Mouse (Mus musculus): ENCODE data around the gene Ndufa9. TPM values are rescaled to one million over a fixed set of nuclear protein-coding genes. Genes with fewer than 3 reads are reported as not detected.
A peak's percentile ranks its signal among the peaks of the same experiment; 100 is the strongest.

The Ndufa9 gene
- polyA plus RNA-seq (2015; fragmentation: Nextera tagmentation; extraction: Ambion mirVana), result 231 and 242 TPM in 2 replicates

DNA sequence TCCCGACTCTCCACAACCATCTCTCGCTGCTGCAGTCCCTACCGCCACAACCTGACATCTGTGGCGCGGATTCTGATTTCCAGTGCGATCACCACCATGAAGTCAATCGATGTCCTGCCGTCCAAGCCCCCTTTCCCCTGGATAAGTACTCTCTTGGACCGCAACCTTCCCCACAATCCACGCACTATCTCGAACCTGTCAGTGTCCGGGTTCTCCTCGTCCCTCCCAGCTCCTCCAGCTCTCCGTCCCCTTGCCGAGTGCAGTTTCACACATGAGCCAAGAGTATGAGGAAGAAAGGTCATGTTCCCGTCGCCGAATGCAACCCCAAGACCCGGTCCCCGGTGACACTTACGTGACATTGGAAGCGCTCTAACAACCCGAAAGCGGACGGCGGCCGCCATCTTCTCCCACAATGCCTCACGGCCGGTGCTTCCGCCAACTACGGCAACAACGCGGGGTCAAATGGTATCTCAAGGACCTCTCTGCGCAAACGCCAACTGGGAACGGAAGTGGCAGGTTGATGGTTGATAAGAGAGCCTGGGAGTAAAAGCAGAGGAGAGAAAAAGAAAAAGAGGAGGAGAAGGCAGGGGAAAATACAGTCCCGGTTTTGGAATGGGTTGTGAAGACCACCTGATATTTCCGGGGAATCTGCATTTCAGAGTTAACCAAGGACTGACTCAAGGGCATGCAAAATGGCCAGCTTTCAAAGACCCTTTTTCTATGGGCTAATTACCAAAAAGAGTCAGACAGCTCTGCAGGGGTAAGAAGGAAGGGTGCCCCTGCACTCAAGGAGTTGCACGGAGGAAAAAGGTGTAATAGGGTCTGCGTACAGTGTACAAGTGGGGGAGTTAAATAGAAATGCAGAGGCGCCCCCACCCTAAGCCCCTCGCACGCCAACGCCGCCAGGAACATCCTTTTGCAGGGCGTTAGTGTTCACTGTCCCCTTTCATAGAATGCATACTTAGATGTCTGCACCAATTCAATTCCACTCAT lies at the start of gene Ndufa9:
TSS of gene Ndufa9 (minus strand) at position 425 of the 993 bp plus-strand sequence.
- peaks cover 6% of the 10 kb centered on the region for H3K36me3 ChIP-seq
- H3K9ac ChIP-seq, result peak within 1 kb of the TSS; percentile 84
- 0 out of 2 replicates have a peak, but pooled peaks cover 6% of the 10 kb centered on the region for H3K27me3 ChIP-seq
- 7% methylated on average over 46 of the region's 46 CpGs for WGBS
- H3K4me2 ChIP-seq, result peak within 1 kb of the TSS; percentile 84
- peak; percentile 94 for ATAC-seq (replicated peaks; ENCODE audit: low FRiP score)
- peak within 1 kb of the TSS; percentile 23; the same call in 1 of the 2 replicates for H3K27ac ChIP-seq
- H3K9me3 ChIP-seq (replicated peaks), result no peaks in the 10 kb centered on the region
- peaks cover 15% of the 10 kb centered on the region for H3K4me1 ChIP-seq
- H3K4me3 ChIP-seq (replicated peaks), result peak within 1 kb of the TSS; percentile 81

DNA sequence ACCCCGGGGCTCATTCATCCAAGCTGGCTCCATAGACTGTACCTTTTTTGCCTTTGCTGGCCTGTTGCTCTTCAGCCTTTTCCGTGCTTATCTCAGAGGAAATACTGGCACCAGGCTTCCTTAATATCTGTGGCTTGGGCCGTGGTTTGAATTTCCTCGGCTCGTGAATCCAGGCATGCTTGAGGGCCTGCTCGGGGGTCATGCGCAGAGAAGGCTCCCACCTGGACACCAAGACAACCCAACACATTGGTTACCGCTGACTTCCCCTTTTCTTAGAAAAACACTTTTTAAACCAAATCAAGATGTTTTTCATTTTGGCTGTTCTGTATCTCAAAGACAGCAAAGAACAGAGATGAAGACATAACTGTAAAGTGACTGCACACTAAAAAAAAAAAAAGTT lies 28.2 kb upstream of the Ndufa9 start:
- 0 out of 2 replicates have a peak, but pooled peaks cover 2% of the 10 kb centered on the region for H3K27me3 ChIP-seq
- H3K4me3 ChIP-seq (replicated peaks), result no peak overlapping the region
- no peak for ATAC-seq (replicated peaks; ENCODE audit: low FRiP score)
- 79% methylated on average over 8 of the region's 8 CpGs for WGBS
- no peak overlapping the region for H3K27ac ChIP-seq
- no peaks in the 10 kb centered on the region for H3K36me3 ChIP-seq
- H3K9me3 ChIP-seq (replicated peaks), result no peaks in the 10 kb centered on the region
- H3K4me1 ChIP-seq, result no peaks in the 10 kb centered on the region
- no peak overlapping the region for H3K4me2 ChIP-seq
- no peak overlapping the region for H3K9ac ChIP-seq

DNA sequence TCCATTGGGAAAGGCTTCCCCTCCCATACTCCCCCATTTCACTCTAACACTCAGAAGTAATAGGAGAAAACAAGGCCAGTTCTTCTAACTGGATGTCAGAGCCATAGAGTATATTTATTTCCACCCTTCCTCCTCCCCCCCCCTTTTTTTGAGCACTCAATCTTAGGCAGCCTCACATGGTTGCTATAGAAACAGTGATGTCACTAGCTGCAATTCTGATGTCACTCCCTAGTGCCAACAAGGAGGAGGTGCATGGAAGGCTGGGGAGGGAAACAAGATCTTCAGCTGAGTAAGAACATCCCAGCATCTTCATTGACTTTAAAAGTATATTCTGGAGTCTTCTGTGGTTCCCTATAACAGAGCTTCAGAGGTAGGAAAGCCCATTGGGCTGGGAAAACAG lies 3.9 kb upstream of the Ndufa9 start, which contains the start of gene Akap3:
TSS of gene Akap3 (plus strand) at position 218 of the 400 bp plus-strand sequence.
- Histone ChIP-seq H3K27me3 (peaks cover 11% of the 10 kb centered on the region; the same call in 1 of the 2 replicates), H3K4me1 (peaks cover 9% of the 10 kb centered on the region), H3K36me3 (no peaks in the 10 kb centered on the region), H3K9me3 (replicated peaks) (no peaks in the 10 kb centered on the region), H3K4me2 (no peak within 1 kb of the TSS), H3K4me3 (replicated peaks) (no peak within 1 kb of the TSS), H3K9ac (no peak within 1 kb of the TSS), H3K27ac (no peak within 1 kb of the TSS)
- ATAC-seq (replicated peaks; ENCODE audit: low FRiP score), result no peak

DNA sequence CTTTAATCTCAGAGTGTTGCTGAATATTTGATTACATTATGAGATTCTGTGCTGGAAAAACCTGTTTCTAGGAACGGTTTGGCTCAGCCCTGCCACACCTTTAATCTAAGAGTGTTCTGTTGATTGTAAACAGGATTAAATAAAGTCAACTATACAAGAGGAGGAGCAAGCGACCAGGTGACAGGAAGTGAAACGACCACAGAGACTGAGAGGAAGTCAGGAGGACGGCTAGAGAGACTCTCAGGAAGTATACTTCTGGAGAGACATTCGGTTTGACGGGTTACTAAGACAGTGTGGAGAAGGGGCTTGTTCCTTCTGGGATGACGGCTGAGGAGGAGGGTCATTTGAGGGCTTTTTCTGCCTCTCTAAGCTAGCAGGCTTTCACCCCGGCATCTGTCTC lies 12.3 kb downstream of the Ndufa9 start:
- Histone ChIP-seq H3K27ac (no peak overlapping the region), H3K36me3 (peaks cover 98% of the 10 kb centered on the region), H3K4me3 (replicated peaks) (no peak overlapping the region), H3K9ac (no peak overlapping the region), H3K4me1 (no peaks in the 10 kb centered on the region), H3K27me3 (no peaks in the 10 kb centered on the region), H3K9me3 (replicated peaks) (no peaks in the 10 kb centered on the region), H3K4me2 (no peak overlapping the region)
- ATAC-seq (replicated peaks; ENCODE audit: low FRiP score), result no peak
- 87% methylated on average over 8 of the region's 8 CpGs for WGBS

DNA sequence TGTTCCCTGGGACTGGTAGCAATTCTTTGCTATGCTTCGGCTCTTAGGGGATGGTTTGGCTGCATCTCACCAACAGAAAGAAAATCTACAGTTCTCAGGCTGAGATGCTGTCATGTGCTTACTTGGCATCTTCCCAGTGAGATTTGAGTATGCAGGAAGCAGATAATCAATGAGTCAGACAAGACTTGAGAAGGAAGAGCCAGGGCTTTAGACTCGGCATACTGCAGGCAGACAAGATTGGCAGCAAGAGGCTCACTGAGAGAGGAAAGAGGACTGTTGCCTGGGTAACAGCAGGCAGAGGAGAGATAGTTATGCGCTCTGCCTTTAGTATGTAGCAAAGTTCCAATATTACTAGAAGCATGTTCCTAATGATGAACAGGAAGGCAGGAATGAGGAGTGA lies 25.8 kb downstream of the Ndufa9 start:
- H3K27me3 ChIP-seq, result no peaks in the 10 kb centered on the region
- no peaks in the 10 kb centered on the region for H3K4me1 ChIP-seq
- no peak overlapping the region for H3K4me3 ChIP-seq (replicated peaks)
- no peaks in the 10 kb centered on the region for H3K9me3 ChIP-seq (replicated peaks)
- no peak overlapping the region for H3K9ac ChIP-seq
- H3K36me3 ChIP-seq, result peaks cover 87% of the 10 kb centered on the region
- H3K4me2 ChIP-seq, result no peak overlapping the region
- no peak overlapping the region for H3K27ac ChIP-seq
- no peak for ATAC-seq (replicated peaks; ENCODE audit: low FRiP score)
- WGBS, result 91% methylated on average over 3 of the region's 3 CpGs

DNA sequence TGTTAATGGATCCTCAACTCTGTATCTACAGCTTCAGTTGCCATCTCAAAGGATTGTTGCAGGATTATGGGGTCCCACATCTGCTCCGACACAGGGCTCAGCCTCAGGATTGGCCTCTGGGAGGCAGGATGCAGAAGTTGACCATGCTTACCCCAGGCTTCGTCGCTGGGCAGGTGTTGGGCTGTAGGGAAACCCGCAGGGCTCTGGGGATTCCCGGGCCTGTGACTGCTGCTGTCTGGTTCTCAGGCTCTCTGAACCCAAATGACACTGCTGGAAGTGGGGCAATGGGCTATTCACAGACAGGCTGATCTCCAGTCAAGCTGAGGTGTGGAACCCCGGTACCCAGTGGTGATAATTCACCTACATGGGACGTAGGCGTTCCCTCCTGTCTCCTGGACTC lies 32.6 kb downstream of the Ndufa9 start:
- Histone ChIP-seq H3K36me3 (peaks cover 20% of the 10 kb centered on the region), H3K4me3 (replicated peaks) (no peak overlapping the region), H3K27me3 (no peaks in the 10 kb centered on the region), H3K9ac (no peak overlapping the region), H3K9me3 (replicated peaks) (no peaks in the 10 kb centered on the region), H3K27ac (no peak overlapping the region), H3K4me1 (no peaks in the 10 kb centered on the region), H3K4me2 (no peak overlapping the region)
- WGBS, result 80% methylated on average over 8 of the region's 8 CpGs
- no peak for ATAC-seq (replicated peaks; ENCODE audit: low FRiP score)

DNA sequence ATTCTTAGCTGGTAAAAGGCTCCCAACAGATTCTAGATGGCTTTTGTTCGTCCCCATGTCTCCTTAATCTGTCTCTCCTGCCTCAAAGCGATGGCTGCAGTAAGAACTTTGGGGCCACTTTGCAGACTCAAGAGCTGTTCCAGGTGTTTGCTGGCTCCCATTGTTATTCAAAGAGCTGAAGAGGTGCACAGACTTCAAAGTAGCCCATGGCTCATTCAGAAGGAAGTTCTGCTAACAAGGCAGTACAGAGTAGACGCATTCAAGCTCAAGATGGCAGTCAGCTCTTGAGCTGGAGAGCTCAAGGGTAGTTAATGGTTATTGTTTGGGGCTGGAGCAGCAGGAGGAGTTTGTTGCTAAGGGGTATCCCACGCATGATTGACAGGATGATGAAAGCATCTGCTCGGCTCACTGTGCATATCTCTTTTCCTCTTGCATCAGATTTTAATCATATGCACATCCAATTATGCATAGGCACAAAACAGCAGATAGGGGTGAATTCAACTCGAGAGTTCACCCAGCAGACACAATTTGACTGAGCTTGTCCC lies 33.7 kb downstream of the Ndufa9 start:
- H3K9me3 ChIP-seq (replicated peaks), result no peaks in the 10 kb centered on the region
- no peak overlapping the region for H3K27ac ChIP-seq
- no peak overlapping the region for H3K4me3 ChIP-seq (replicated peaks)
- H3K9ac ChIP-seq, result no peak overlapping the region
- no peaks in the 10 kb centered on the region for H3K4me1 ChIP-seq
- WGBS, result 65% methylated on average over 6 of the region's 6 CpGs
- H3K36me3 ChIP-seq, result peaks cover 10% of the 10 kb centered on the region
- ATAC-seq (replicated peaks; ENCODE audit: low FRiP score), result no peak
- H3K27me3 ChIP-seq, result no peaks in the 10 kb centered on the region
- H3K4me2 ChIP-seq, result no peak overlapping the region

DNA sequence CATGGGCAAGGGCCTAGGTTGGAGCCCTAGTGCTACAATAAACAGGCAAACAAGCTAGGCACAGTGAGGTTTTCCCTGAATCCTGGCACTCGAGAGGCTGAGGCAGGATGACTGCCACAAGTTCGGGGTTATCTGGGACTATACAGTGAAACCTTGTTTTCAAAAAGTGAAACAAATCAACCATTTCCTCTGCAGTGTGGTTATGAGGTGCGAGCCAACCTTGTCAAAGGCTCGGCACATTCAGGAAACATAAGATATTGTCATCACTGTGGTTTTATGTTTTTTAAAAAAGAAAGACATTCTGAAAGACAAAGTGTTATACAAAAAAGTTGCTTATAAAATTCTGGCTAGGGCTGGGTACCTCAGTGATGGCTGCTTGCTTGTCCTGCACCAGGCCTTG lies 37.5 kb downstream of the Ndufa9 start:
- Histone ChIP-seq H3K36me3 (no peaks in the 10 kb centered on the region), H3K27me3 (no peaks in the 10 kb centered on the region), H3K4me2 (no peak overlapping the region), H3K27ac (no peak overlapping the region), H3K4me1 (no peaks in the 10 kb centered on the region), H3K4me3 (replicated peaks) (no peak overlapping the region), H3K9ac (no peak overlapping the region), H3K9me3 (replicated peaks) (no peaks in the 10 kb centered on the region)
- WGBS, result 78% methylated on average over 4 of the region's 4 CpGs
- ATAC-seq (replicated peaks; ENCODE audit: low FRiP score), result no peak

DNA sequence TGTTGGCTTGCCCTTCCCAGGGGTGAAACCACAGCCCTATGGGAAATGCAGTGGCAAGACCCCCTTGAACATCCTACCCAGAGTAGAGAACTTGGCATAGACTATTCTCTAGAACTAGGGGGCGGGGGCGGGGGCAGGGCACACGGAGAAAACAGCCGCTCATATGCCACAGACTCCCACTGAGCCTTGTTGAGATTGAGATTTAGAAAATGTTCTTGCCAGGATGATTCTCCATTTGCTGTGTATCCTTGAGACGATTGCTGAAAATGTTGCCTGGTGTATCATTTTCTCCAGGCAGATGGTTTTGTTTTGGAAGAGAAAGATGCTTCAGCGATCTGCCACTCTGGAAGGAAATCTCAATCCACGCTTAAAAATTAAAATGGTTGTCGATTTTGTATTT lies 40.4 kb downstream of the Ndufa9 start:
- 0 out of 2 replicates have a peak overlapping the region, but pooled peaks have one; percentile 14 for H3K4me3 ChIP-seq (replicated peaks)
- 90% methylated on average over 8 of the region's 8 CpGs for WGBS
- no peaks in the 10 kb centered on the region for H3K9me3 ChIP-seq (replicated peaks)
- no peaks in the 10 kb centered on the region for H3K27me3 ChIP-seq
- peak overlapping the region; percentile 31; the same call in 1 of the 2 replicates for H3K4me2 ChIP-seq
- ATAC-seq (replicated peaks; ENCODE audit: low FRiP score), result no peak
- H3K36me3 ChIP-seq, result no peaks in the 10 kb centered on the region
- H3K4me1 ChIP-seq, result no peaks in the 10 kb centered on the region
- no peak overlapping the region for H3K9ac ChIP-seq
- 0 out of 2 replicates have a peak overlapping the region, but pooled peaks have one; percentile 32 for H3K27ac ChIP-seq

DNA sequence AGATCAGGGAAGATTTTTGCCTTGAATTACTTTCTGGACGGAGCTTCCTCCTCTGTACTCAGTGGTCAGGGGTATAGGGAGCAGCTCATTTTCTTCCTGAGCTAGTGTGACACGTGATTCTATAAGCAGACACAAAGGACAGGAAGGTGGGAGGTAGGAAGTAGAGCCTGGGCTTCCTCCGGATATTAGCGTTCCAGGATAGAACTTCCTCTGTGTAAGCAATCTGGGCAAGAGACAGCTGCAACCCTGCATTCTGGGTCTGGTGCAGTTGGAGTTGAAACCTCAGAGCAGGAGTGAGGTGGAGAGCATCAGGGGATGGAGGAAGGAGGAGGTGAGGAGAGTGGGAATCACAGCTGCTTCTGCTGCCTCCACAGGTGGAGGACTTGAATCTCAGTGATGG lies 40.8 kb downstream of the Ndufa9 start:
- Histone ChIP-seq H3K27ac (0 out of 2 replicates have a peak overlapping the region, but pooled peaks have one; percentile 32), H3K4me3 (replicated peaks) (0 out of 2 replicates have a peak overlapping the region, but pooled peaks have one; percentile 14), H3K4me1 (no peaks in the 10 kb centered on the region), H3K4me2 (peak overlapping the region; percentile 31; the same call in 1 of the 2 replicates), H3K27me3 (no peaks in the 10 kb centered on the region), H3K9ac (no peak overlapping the region), H3K36me3 (no peaks in the 10 kb centered on the region), H3K9me3 (replicated peaks) (no peaks in the 10 kb centered on the region)
- peak; percentile 22; the same call in 1 of the 2 replicates for ATAC-seq (replicated peaks; ENCODE audit: low FRiP score)
- 55% methylated on average over 4 of the region's 4 CpGs for WGBS

DNA sequence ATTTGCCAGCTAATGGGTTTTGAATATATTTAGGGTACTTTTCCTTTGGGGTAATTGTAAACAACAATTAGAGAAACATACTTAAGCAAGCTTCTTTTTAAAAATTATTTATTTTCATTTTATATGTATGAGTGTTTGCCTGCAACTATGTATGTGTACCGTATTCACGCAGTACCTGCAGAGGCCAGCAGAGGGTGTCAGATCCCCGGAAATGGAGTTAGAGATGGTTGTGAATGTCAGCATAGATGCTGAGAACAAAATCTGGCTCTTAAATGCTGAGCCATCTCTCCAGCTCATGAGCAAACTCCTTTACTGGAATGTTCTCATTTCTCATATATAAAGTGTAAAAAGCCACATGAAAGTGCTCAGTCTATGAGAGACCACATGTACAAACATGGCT lies 42.2 kb downstream of the Ndufa9 start:
- no peaks in the 10 kb centered on the region for H3K4me1 ChIP-seq
- H3K9me3 ChIP-seq (replicated peaks), result no peaks in the 10 kb centered on the region
- ATAC-seq (replicated peaks; ENCODE audit: low FRiP score), result no peak
- no peak overlapping the region for H3K9ac ChIP-seq
- no peaks in the 10 kb centered on the region for H3K27me3 ChIP-seq
- 91% methylated on average over 3 of the region's 3 CpGs for WGBS
- no peak overlapping the region for H3K27ac ChIP-seq
- no peaks in the 10 kb centered on the region for H3K36me3 ChIP-seq
- H3K4me2 ChIP-seq, result no peak overlapping the region
- no peak overlapping the region for H3K4me3 ChIP-seq (replicated peaks)

DNA sequence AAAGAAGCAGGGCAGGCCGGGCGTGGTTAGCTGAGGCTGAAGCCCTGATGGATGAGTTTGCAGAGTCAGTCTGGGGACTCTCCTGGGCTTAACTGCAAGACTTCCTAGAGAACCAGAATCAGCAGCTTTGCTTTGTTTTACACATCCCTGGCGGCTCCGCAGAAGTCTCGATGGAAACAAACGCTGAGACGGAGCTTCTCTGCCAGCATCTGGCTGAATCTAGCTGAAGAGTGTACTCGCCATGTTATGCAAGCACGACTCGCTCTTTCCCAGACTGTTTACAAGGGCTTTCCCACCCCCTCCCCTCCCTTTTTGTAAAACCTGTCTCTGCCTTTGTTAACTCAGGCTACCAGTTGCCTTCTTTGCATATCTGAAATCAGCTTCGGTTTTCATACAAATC lies 46.0 kb downstream of the Ndufa9 start:
- Histone ChIP-seq H3K4me2 (no peak overlapping the region), H3K4me1 (no peaks in the 10 kb centered on the region), H3K9ac (no peak overlapping the region), H3K36me3 (no peaks in the 10 kb centered on the region), H3K4me3 (replicated peaks) (no peak overlapping the region), H3K27me3 (no peaks in the 10 kb centered on the region), H3K27ac (no peak overlapping the region), H3K9me3 (replicated peaks) (no peaks in the 10 kb centered on the region)
- WGBS, result 44% methylated on average over 11 of the region's 11 CpGs
- no peak for ATAC-seq (replicated peaks; ENCODE audit: low FRiP score)
